Mouse (Mus musculus) kidney, adult 18-20 months (tissue): ENCODE measurements around the gene Adgrg7.

Source experiments
- DNase-seq: peaks from one replicate; pipeline ENCODE4 v3.0.0; 2021

Adgrg7 gene

GRCm38 (mm10) chr16:56705731-56706130 lies 89.9 kb downstream of the Adgrg7 start:
- DNase-seq, result no peak

GRCm38 (mm10) chr16:56700898-56701297 lies 94.8 kb downstream of the Adgrg7 start:
- no peak for DNase-seq

GRCm38 (mm10) chr16:56696448-56696847 lies 99.2 kb downstream of the Adgrg7 start:
- DNase-seq, result no peak

- DNase-seq, result no peak
Measured at GRCm38 (mm10) chr16:56690715-56691114, 104.9 kb downstream of the Adgrg7 start.

- no peak for DNase-seq
Measured at GRCm38 (mm10) chr16:56686747-56687146, 108.9 kb downstream of the Adgrg7 start.

- no peak for DNase-seq
Measured at GRCm38 (mm10) chr16:56681010-56681645, 114.5 kb downstream of the Adgrg7 start.

GRCm38 (mm10) chr16:56677146-56677545 lies 118.5 kb downstream of the Adgrg7 start:
- no peak for DNase-seq
